Mouse (Mus musculus) MEL (cell line): Measurements from ENCODE around the gene Smagp.

Source experiments
- CTCF ChIP-seq, 3 experiments: IDR thresholded peaks in 2 of 3; conservative IDR thresholded peaks in 1 of 3; 2 replicates each; pipeline ENCODE4 v1.5.1; 2011 to 2012; ENCODE audit warnings: low read length in 3 of 3, low read depth in 2 of 3, mild to moderate bottlenecking in 2 of 3, improper control_type of control experiment in 1 of 3, inconsistent platforms in 1 of 3, mixed read lengths in 1 of 3, moderate library complexity in 1 of 3; ENCODE audit not compliant: control insufficient read depth in 1 of 3, insufficient read depth in 1 of 3, poor library complexity in 1 of 3, severe bottlenecking in 1 of 3
- ELF1 ChIP-seq: IDR thresholded peaks from 2 replicates; pipeline ENCODE4 v1.6.1; 2014; ENCODE audit warnings: low read depth, mild to moderate bottlenecking, inconsistent platforms, low read length, improper control_type of control experiment, moderate library complexity
- EP300 ChIP-seq, 2 experiments: IDR thresholded peaks; 2 replicates each; pipeline ENCODE4 v1.6.1; 2011; ENCODE audit warnings: improper control_type of control experiment in 2 of 2, low read length in 2 of 2, low read depth in 1 of 2, mild to moderate bottlenecking in 1 of 2
- MAX ChIP-seq: IDR thresholded peaks from 2 replicates; pipeline ENCODE4 v1.6.1; 2011; ENCODE audit warnings: low read length, improper control_type of control experiment
- POLR2A ChIP-seq, 2 experiments: IDR thresholded peaks; 2 replicates each; pipeline ENCODE4 v1.6.1; 2011 to 2012; ENCODE audit warnings: low read length in 2 of 2, mild to moderate bottlenecking in 2 of 2, control low read depth in 1 of 2, improper control_type of control experiment in 1 of 2, low read depth in 1 of 2, moderate library complexity in 1 of 2; ENCODE audit not compliant: control insufficient read depth in 1 of 2, insufficient read depth in 1 of 2, poor library complexity in 1 of 2
- RAD21 ChIP-seq: IDR thresholded peaks from 2 replicates; pipeline ENCODE4 v1.6.1; 2011; ENCODE audit warnings: mild to moderate bottlenecking, low read depth, low read length, improper control_type of control experiment
- TAL1 ChIP-seq: IDR thresholded peaks from 2 replicates; pipeline ENCODE4 v1.6.1; 2012; ENCODE audit warnings: mild to moderate bottlenecking, inconsistent platforms, low read length, moderate library complexity, mixed read lengths
- TCF12 ChIP-seq: IDR thresholded peaks from 2 replicates; pipeline ENCODE4 v1.6.1; 2014; ENCODE audit warnings: low read depth, mild to moderate bottlenecking, inconsistent platforms, low read length, improper control_type of control experiment, moderate library complexity
- USF2 ChIP-seq, 2 experiments: IDR thresholded peaks; 2 replicates each; pipeline ENCODE4 v1.6.1; 2011 to 2012; ENCODE audit warnings: improper control_type of control experiment in 2 of 2, low read length in 2 of 2, borderline replicate concordance in 1 of 2, inconsistent platforms in 1 of 2, low read depth in 1 of 2, mild to moderate bottlenecking in 1 of 2; ENCODE audit not compliant: insufficient read depth in 1 of 2

DNA sequence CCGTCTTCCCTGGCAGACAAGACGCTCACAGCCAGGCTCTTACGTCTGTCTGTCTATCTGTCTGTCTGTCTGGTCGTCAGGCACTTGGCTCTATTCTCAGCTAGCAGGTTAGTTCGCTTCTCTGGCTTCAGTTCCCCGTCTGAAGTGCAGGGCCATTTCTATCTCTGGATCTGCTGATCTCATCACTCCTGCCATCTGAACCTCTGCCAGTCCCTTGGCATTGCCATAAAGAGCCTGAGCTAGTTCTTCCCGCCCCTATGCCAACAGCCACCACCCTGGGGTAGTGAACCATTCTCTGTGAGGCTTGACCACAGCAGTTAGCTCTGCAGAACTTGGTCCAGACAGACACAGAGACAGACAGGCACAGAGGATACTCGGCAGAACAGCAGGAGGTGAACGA lies 23.6 kb upstream of the Smagp start:
- TF ChIP-seq EP300 (IDR thresholded peaks at IDR 0.05; ENCODE audit: low read depth in 1 of 2, low read length in 2 of 2) (no peak), POLR2A (IDR thresholded peaks at IDR 0.05; ENCODE audit: control insufficient read depth in 1 of 2, insufficient read depth in 1 of 2, low read depth in 1 of 2, low read length in 2 of 2, poor library complexity in 1 of 2) (no peak), TAL1 (no peak), ELF1 (no peak), CTCF (IDR thresholded peaks at IDR 0.05 in 2 of 3, conservative IDR thresholded peaks at IDR 0.05 in 1 of 3; ENCODE audit: control insufficient read depth in 1 of 3, insufficient read depth in 1 of 3, low read depth in 2 of 3, low read length in 3 of 3, poor library complexity in 1 of 3, severe bottlenecking in 1 of 3) (no peak), USF2 (IDR thresholded peaks at IDR 0.05; ENCODE audit: borderline replicate concordance in 1 of 2, insufficient read depth in 1 of 2, low read depth in 1 of 2, low read length in 2 of 2) (no peak), RAD21 (no peak), MAX (no peak), TCF12 (no peak)
